Mouse (Mus musculus): ENCODE data around the gene Itpr2.

DNA sequence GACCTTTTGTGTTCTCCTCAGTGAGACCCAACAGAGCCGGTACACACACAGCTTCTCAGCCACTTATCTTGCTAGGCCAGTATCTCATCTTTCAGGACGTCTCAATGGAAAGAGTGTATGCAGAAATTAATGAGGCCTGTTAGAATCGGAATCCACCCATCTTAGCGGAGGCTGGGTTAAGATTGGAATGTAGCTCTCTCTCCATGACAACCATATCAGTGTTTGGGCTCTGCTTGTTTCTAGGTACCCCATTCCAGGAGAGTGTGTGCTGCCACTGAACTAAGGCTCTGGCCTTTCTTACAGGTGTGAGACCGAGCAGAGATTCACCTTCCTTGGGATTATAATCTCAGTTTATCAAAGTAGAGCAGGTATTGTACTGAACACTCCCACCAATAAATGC, 11.9 kb upstream of the Itpr2 start:
- TF ChIP-seq CTCF (IDR thresholded peaks at IDR 0.05; ENCODE audit: low read depth) (no peak), EP300 (optimal IDR thresholded peaks at IDR 0.05) (no peak)

Data from stomach, postnatal 0 days (tissue).